Mouse (Mus musculus) myocyte (in vitro differentiated cells): Measurements from ENCODE around the gene Hhat.

Source experiments
- MAX ChIP-seq: IDR thresholded peaks from one replicate; pipeline ENCODE4 v1.6.1; 2011; ENCODE audit warnings: low read depth, mild to moderate bottlenecking, control low read depth
- USF1 ChIP-seq: IDR thresholded peaks from one replicate; pipeline ENCODE4 v1.6.1; 2011; ENCODE audit warnings: low read depth, mild to moderate bottlenecking, control low read depth, moderate library complexity

DNA sequence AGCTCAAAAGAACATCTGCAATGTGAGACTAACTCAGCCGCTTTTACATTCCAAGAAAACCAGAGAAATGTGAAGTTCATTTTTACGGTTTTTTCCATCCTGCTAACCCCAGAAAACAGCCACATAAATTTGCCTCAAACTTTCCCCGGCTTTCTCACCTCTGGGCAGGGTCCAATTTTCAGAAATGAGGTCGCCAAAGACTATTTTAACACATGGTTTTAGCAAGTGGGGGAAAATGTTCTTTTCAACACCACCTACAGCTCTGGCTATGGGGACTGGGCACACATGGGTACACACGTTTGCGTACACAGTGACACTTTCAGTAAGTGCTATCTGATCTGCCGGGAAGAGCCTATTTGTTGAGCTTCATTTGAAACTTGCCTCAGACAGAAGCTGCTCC lies 40.5 kb downstream of the Hhat start:
- TF ChIP-seq USF1 (no peak), MAX (no peak)
